Mouse (Mus musculus) stomach, postnatal 0 days (tissue): Measurements from ENCODE around the gene Uggt2.

Source experiments
- CTCF ChIP-seq: IDR thresholded peaks from 2 replicates; pipeline ENCODE4 v1.5.1; 2016; ENCODE audit warnings: antibody characterized with exemption, low read depth, mild to moderate bottlenecking, moderate library complexity
- EP300 ChIP-seq: optimal IDR thresholded peaks from 2 replicates; pipeline ENCODE3; 2016; ENCODE audit warnings: antibody characterized with exemption

GRCm38 (mm10) chr14:119137906-119138785, 38.9 kb upstream of the Uggt2 start, which contains the start of gene Hs6st3:
- no peak for TF ChIP-seq EP300
- TF ChIP-seq CTCF, result no peak
